Mouse (Mus musculus) MEL (cell line): ENCODE measurements around the gene Ryr1.

ENCODE experiments used
- CTCF ChIP-seq, 3 experiments: IDR thresholded peaks in 2 of 3; conservative IDR thresholded peaks in 1 of 3; 2 replicates each; pipeline ENCODE4 v1.5.1; 2011 to 2012; ENCODE audit warnings: low read length in 3 of 3, low read depth in 2 of 3, mild to moderate bottlenecking in 2 of 3, improper control_type of control experiment in 1 of 3, inconsistent platforms in 1 of 3, mixed read lengths in 1 of 3, moderate library complexity in 1 of 3; ENCODE audit not compliant: control insufficient read depth in 1 of 3, insufficient read depth in 1 of 3, poor library complexity in 1 of 3, severe bottlenecking in 1 of 3
- ELF1 ChIP-seq: IDR thresholded peaks from 2 replicates; pipeline ENCODE4 v1.6.1; 2014; ENCODE audit warnings: low read depth, mild to moderate bottlenecking, inconsistent platforms, low read length, improper control_type of control experiment, moderate library complexity
- EP300 ChIP-seq, 2 experiments: IDR thresholded peaks; 2 replicates each; pipeline ENCODE4 v1.6.1; 2011; ENCODE audit warnings: improper control_type of control experiment in 2 of 2, low read length in 2 of 2, low read depth in 1 of 2, mild to moderate bottlenecking in 1 of 2
- GABPA ChIP-seq: IDR thresholded peaks from 2 replicates; pipeline ENCODE4 v1.6.1; 2012; ENCODE audit warnings: low read depth, mild to moderate bottlenecking, inconsistent platforms, low read length, improper control_type of control experiment, moderate library complexity
- GATA1 ChIP-seq: IDR thresholded peaks from 2 replicates; pipeline ENCODE4 v1.6.1; 2011; ENCODE audit warnings: low read depth, low read length, improper control_type of control experiment
- HCFC1 ChIP-seq: IDR thresholded peaks from 2 replicates; pipeline ENCODE4 v1.6.1; 2012; ENCODE audit warnings: low read depth, mild to moderate bottlenecking, inconsistent platforms, low read length, improper control_type of control experiment, moderate library complexity
- MAX ChIP-seq: IDR thresholded peaks from 2 replicates; pipeline ENCODE4 v1.6.1; 2011; ENCODE audit warnings: low read length, improper control_type of control experiment
- POLR2A ChIP-seq, 2 experiments: IDR thresholded peaks; 2 replicates each; pipeline ENCODE4 v1.6.1; 2011 to 2012; ENCODE audit warnings: low read length in 2 of 2, mild to moderate bottlenecking in 2 of 2, control low read depth in 1 of 2, improper control_type of control experiment in 1 of 2, low read depth in 1 of 2, moderate library complexity in 1 of 2; ENCODE audit not compliant: control insufficient read depth in 1 of 2, insufficient read depth in 1 of 2, poor library complexity in 1 of 2
- RAD21 ChIP-seq: IDR thresholded peaks from 2 replicates; pipeline ENCODE4 v1.6.1; 2011; ENCODE audit warnings: mild to moderate bottlenecking, low read depth, low read length, improper control_type of control experiment
- TBP ChIP-seq: IDR thresholded peaks from 2 replicates; pipeline ENCODE4 v1.8.0; 2011; ENCODE audit warnings: low read depth, low read length, improper control_type of control experiment
- USF1 ChIP-seq: IDR thresholded peaks from 2 replicates; pipeline ENCODE4 v1.6.1; 2014; ENCODE audit warnings: low read depth, mild to moderate bottlenecking, inconsistent platforms, low read length, improper control_type of control experiment, moderate library complexity
- USF2 ChIP-seq, 2 experiments: IDR thresholded peaks; 2 replicates each; pipeline ENCODE4 v1.6.1; 2011 to 2012; ENCODE audit warnings: improper control_type of control experiment in 2 of 2, low read length in 2 of 2, borderline replicate concordance in 1 of 2, inconsistent platforms in 1 of 2, low read depth in 1 of 2, mild to moderate bottlenecking in 1 of 2; ENCODE audit not compliant: insufficient read depth in 1 of 2
- ZMIZ1 ChIP-seq: IDR thresholded peaks from 2 replicates; pipeline ENCODE4 v1.6.1; 2012; ENCODE audit warnings: low read depth, mild to moderate bottlenecking, inconsistent platforms, low read length, improper control_type of control experiment, moderate library complexity

GRCm38 (mm10) chr7:29048615-29049014, 76.4 kb downstream of the Ryr1 start:
- TF ChIP-seq GATA1 (no peak), CTCF (IDR thresholded peaks at IDR 0.05 in 2 of 3, conservative IDR thresholded peaks at IDR 0.05 in 1 of 3; ENCODE audit: control insufficient read depth in 1 of 3, insufficient read depth in 1 of 3, low read depth in 2 of 3, low read length in 3 of 3, poor library complexity in 1 of 3, severe bottlenecking in 1 of 3) (peak in 1 of 3 experiments; percentile 19; a peak in 1 of 6 replicates), USF1 (no peak), POLR2A (IDR thresholded peaks at IDR 0.05; ENCODE audit: control insufficient read depth in 1 of 2, insufficient read depth in 1 of 2, low read depth in 1 of 2, low read length in 2 of 2, poor library complexity in 1 of 2) (no peak), USF2 (IDR thresholded peaks at IDR 0.05; ENCODE audit: borderline replicate concordance in 1 of 2, insufficient read depth in 1 of 2, low read depth in 1 of 2, low read length in 2 of 2) (no peak), ELF1 (no peak), EP300 (IDR thresholded peaks at IDR 0.05; ENCODE audit: low read depth in 1 of 2, low read length in 2 of 2) (no peak), ZMIZ1 (no peak), TBP (no peak), MAX (no peak), RAD21 (no peak), GABPA (no peak), HCFC1 (no peak)
